Mouse (Mus musculus) WW6 (cell line): ENCODE data around the gene Bmpr1a.
"Not testable (repeated sequence)": the region's sequence is repeated elsewhere in the genome, so short reads cannot be mapped to it uniquely, and the experiment has no call there.

Experiments
- DNase-seq: peaks from one replicate; pipeline ENCODE4 v3.0.0-alpha.2; 2013; ENCODE audit warnings: low read depth, low spot score

Bmpr1a gene

GRCm38 (mm10) chr14:34450451-34450850, 52.7 kb downstream of the Bmpr1a start:
- DNase-seq = no peak

- no peak for DNase-seq
Measured at GRCm38 (mm10) chr14:34449807-34450206, 53.3 kb downstream of the Bmpr1a start.

GRCm38 (mm10) chr14:34448398-34448797, 54.7 kb downstream of the Bmpr1a start:
- DNase-seq = no peak

GRCm38 (mm10) chr14:34447659-34448058, 55.5 kb downstream of the Bmpr1a start:
- no peak for DNase-seq

GRCm38 (mm10) chr14:34446624-34447023, 56.5 kb downstream of the Bmpr1a start:
- DNase-seq = no peak

- DNase-seq = no peak
Measured at GRCm38 (mm10) chr14:34445348-34445747, 57.8 kb downstream of the Bmpr1a start.

GRCm38 (mm10) chr14:34444924-34445323, 58.2 kb downstream of the Bmpr1a start:
- no peak for DNase-seq

- no peak for DNase-seq
Measured at GRCm38 (mm10) chr14:34444368-34444767, 58.8 kb downstream of the Bmpr1a start.

GRCm38 (mm10) chr14:34442531-34442930, 60.6 kb downstream of the Bmpr1a start:
- DNase-seq = no peak

GRCm38 (mm10) chr14:34440526-34441066, 62.5 kb downstream of the Bmpr1a start:
- DNase-seq = no peak

- DNase-seq = no peak
Measured at GRCm38 (mm10) chr14:34429069-34429468, 74.1 kb downstream of the Bmpr1a start.

- DNase-seq = no peak
Measured at GRCm38 (mm10) chr14:34428274-34428673, 74.9 kb downstream of the Bmpr1a start.

- no peak for DNase-seq
Measured at GRCm38 (mm10) chr14:34421078-34421477, 82.1 kb downstream of the Bmpr1a start.

- DNase-seq = no peak
Measured at GRCm38 (mm10) chr14:34417501-34417900, 85.6 kb downstream of the Bmpr1a start.

GRCm38 (mm10) chr14:34416946-34417345, 86.2 kb downstream of the Bmpr1a start:
- DNase-seq = not testable (repeated sequence)

GRCm38 (mm10) chr14:34412164-34412896, 90.8 kb downstream of the Bmpr1a start:
- DNase-seq = no peak

GRCm38 (mm10) chr14:34410716-34411115, 92.4 kb downstream of the Bmpr1a start:
- no peak for DNase-seq

GRCm38 (mm10) chr14:34403424-34403823, 99.7 kb downstream of the Bmpr1a start:
- DNase-seq = no peak

- no peak for DNase-seq
Measured at GRCm38 (mm10) chr14:34402871-34403270, 100.3 kb downstream of the Bmpr1a start.

- DNase-seq = peak; percentile 65
Measured at GRCm38 (mm10) chr14:34401135-34401534, 102.0 kb downstream of the Bmpr1a start.

- DNase-seq = no peak
Measured at GRCm38 (mm10) chr14:34400021-34400420, 103.1 kb downstream of the Bmpr1a start.

GRCm38 (mm10) chr14:34399301-34399700, 103.8 kb downstream of the Bmpr1a start:
- DNase-seq = no peak

- no peak for DNase-seq
Measured at GRCm38 (mm10) chr14:34398901-34399300, 104.2 kb downstream of the Bmpr1a start.
